ENCODE assay signal across 15 mouse cellular contexts in the genomic region with DNA sequence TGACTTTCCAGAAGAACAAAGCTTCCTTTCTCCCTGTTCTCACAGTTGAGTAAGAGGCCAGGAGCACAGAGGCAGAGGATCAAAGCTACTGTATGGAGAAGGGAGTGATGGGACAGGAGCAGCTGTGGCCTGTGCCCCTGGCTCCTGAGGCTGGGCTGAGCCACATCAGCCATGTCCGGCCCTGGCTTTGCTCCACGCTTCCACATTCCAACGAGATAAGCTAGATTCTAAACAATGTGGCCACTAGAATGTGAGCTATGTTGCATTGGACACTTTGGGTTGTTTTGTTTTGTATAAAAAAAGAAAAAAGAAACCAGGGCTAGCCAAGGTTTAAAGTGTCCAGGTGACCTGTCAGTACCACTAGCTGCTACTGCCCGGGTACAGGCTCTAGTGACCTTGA. TPM values are rescaled to one million over a fixed set of nuclear protein-coding genes. Genes with fewer than 3 reads are reported as not detected.
A peak's percentile ranks its signal among the peaks of the same experiment; 100 is the strongest.
DNase-seq lines count a peak whose midpoint lies in the region; ATAC-seq and TF ChIP-seq lines count a peak whose summit lies in the region.
"Had no signal": no experiment of that assay in that cellular context is flagged by ENCODE, and none has a peak within 500 bp of the region (broad histone marks: within the 10 kb centered on the region; RNA-seq: fewer than 3 reads in every experiment).

No protein-coding gene starts in this region.

- H3K4me2 ChIP-seq in kidney, embryonic 15.5 days: no peak overlapping the region
- H3K4me2 ChIP-seq: liver, embryonic 13.5 days; neural tube, embryonic 15.5 days had no signal

- no peak for ATAC-seq in kidney, embryonic 15.5 days (replicated peaks; ENCODE audit: low FRiP score)
- ATAC-seq: hindbrain, embryonic 16.5 days had no signal

- no peak for TF ChIP-seq POLR2A in embryonic fibroblast, embryonic 13.5 days (IDR thresholded peaks at IDR 0.05; ENCODE audit: low read depth, low read length)

- 13% methylated on average over 4 of the region's 4 CpGs for WGBS in heart, embryonic 10.5 days
- 55% methylated on average over 4 of the region's 4 CpGs for whole genome bisulfite sequencing in kidney, embryonic 15.5 days
- WGBS in midbrain, embryonic 10.5 days: 86% methylated on average over 4 of the region's 4 CpGs

- H3K36me3 ChIP-seq in heart, embryonic 10.5 days: peaks cover 81% of the 10 kb centered on the region
- peaks cover 69% of the 10 kb centered on the region for H3K36me3 ChIP-seq in kidney, embryonic 15.5 days
- H3K36me3 ChIP-seq in midbrain, embryonic 10.5 days: peaks cover 97% of the 10 kb centered on the region
- H3K36me3 ChIP-seq: neural tube, embryonic 15.5 days had no signal

- no peak overlapping the region for H3K9ac ChIP-seq in kidney, embryonic 15.5 days
- H3K9ac ChIP-seq: liver, embryonic 13.5 days; neural tube, embryonic 15.5 days had no signal

- H3K27ac ChIP-seq in heart, embryonic 10.5 days: peak overlapping the region; percentile 65
- peak overlapping the region; percentile 54 for H3K27ac ChIP-seq in embryonic fibroblast, embryonic 13.5 days (ENCODE audit: insufficient read depth, low read length)
- H3K27ac ChIP-seq in kidney, embryonic 15.5 days: peak overlapping the region; percentile 50; the same call in 1 of the 2 replicates
- H3K27ac ChIP-seq in midbrain, embryonic 10.5 days (replicated peaks): no peak overlapping the region
- H3K27ac ChIP-seq: liver, embryonic 13.5 days; neural tube, embryonic 15.5 days had no signal

- no peak for DNase-seq in heart, embryonic 10.5 days (ENCODE audit: low spot score)
- no peak for DNase-seq in heart, adult 8-10 months (ENCODE audit: low spot score)
- peak; percentile 78 for DNase-seq in lung, postnatal 10 days
- no peak for DNase-seq in cerebellum, postnatal 14 days
- DNase-seq in cerebellum, postnatal 36 days: no peak
- no peak for DNase-seq in midbrain, embryonic 10.5 days (ENCODE audit: low spot score)
- DNase-seq: cerebellum, adult 9-10 months; layer of hippocampus, postnatal 36 days; liver, embryonic 13.5 days; midbrain, embryonic 14.5 days; thymus, postnatal 14 days had no signal

- H3K4me1 ChIP-seq in heart, embryonic 10.5 days: peaks cover 47% of the 10 kb centered on the region
- H3K4me1 ChIP-seq in embryonic fibroblast, embryonic 13.5 days (ENCODE audit: control insufficient read depth, insufficient read depth, low read length): peaks cover 11% of the 10 kb centered on the region
- H3K4me1 ChIP-seq in kidney, embryonic 15.5 days: peaks cover 54% of the 10 kb centered on the region
- H3K4me1 ChIP-seq in midbrain, embryonic 10.5 days: peaks cover 29% of the 10 kb centered on the region
- H3K4me1 ChIP-seq: liver, embryonic 13.5 days had no signal

- no peaks in the 10 kb centered on the region for H3K9me3 ChIP-seq in heart, embryonic 10.5 days
- no peaks in the 10 kb centered on the region for H3K9me3 ChIP-seq in kidney, embryonic 15.5 days (replicated peaks)
- H3K9me3 ChIP-seq in midbrain, embryonic 10.5 days (replicated peaks): no peaks in the 10 kb centered on the region
- H3K9me3 ChIP-seq: liver, embryonic 13.5 days; neural tube, embryonic 15.5 days had no signal

- TF ChIP-seq CTCF in embryonic fibroblast, embryonic 13.5 days (IDR thresholded peaks at IDR 0.05; ENCODE audit: borderline replicate concordance, insufficient read depth, low read length): no peak

- H3K27me3 ChIP-seq in heart, embryonic 10.5 days (ENCODE audit: insufficient read depth, poor library complexity, severe bottlenecking): no peaks in the 10 kb centered on the region
- H3K27me3 ChIP-seq in kidney, embryonic 15.5 days: no peaks in the 10 kb centered on the region
- no peaks in the 10 kb centered on the region for H3K27me3 ChIP-seq in midbrain, embryonic 10.5 days (ENCODE audit: low read depth, poor library complexity, severe bottlenecking)
- H3K27me3 ChIP-seq: liver, embryonic 13.5 days; neural tube, embryonic 15.5 days had no signal

- H3K4me3 ChIP-seq in heart, embryonic 10.5 days: no peak overlapping the region
- no peak overlapping the region for H3K4me3 ChIP-seq in embryonic fibroblast, embryonic 13.5 days (ENCODE audit: insufficient read depth, low read length)
- H3K4me3 ChIP-seq in kidney, embryonic 15.5 days (replicated peaks): no peak overlapping the region
- H3K4me3 ChIP-seq in midbrain, embryonic 10.5 days: no peak overlapping the region
- H3K4me3 ChIP-seq: liver, embryonic 13.5 days; neural tube, embryonic 15.5 days had no signal

RNA-seq across cellular contexts. Expression of gene Aagab, which starts 54.7 kb away (rescaled TPM):
- polyA plus RNA-seq in heart, embryonic 10.5 days (2016; fragmentation: Nextera tagmentation; extraction: Ambion mirVana): 27.8 and 28.0 TPM in 2 replicates
- 10 to 100 TPM; 14.6 to 23.9 (median 20.2) TPM for total RNA-seq in heart, adult 8-10 months (2022)
- 16.2 and 18.2 TPM in 2 replicates for polyA plus RNA-seq in embryonic fibroblast, embryonic 13.5 days (2011; ENCODE audit: insufficient read length, low read depth, missing spikeins)
- 32.7 and 33.3 TPM in 2 replicates for polyA plus RNA-seq in kidney, embryonic 15.5 days (2015; fragmentation: Nextera tagmentation; extraction: Ambion mirVana)
- polyA plus RNA-seq in midbrain, embryonic 10.5 days (2016; fragmentation: Nextera tagmentation; extraction: Ambion mirVana): 53.3 and 54.5 TPM in 2 replicates

RNA-seq across cellular contexts. Expression of gene Iqch, which starts 54.9 kb away (rescaled TPM):
- polyA plus RNA-seq in heart, embryonic 10.5 days (2016; fragmentation: Nextera tagmentation; extraction: Ambion mirVana): 0.11 TPM in 1 of 2 replicates, not detected in the other
- not detected for total RNA-seq in heart, adult 8-10 months (2022)
- polyA plus RNA-seq in embryonic fibroblast, embryonic 13.5 days (2011; ENCODE audit: insufficient read length, low read depth, missing spikeins): not detected in 2 replicates
- polyA plus RNA-seq in kidney, embryonic 15.5 days (2015; fragmentation: Nextera tagmentation; extraction: Ambion mirVana): 0.04 TPM in 1 of 2 replicates, not detected in the other
- 0.10 TPM in 2 replicates for polyA plus RNA-seq in midbrain, embryonic 10.5 days (2016; fragmentation: Nextera tagmentation; extraction: Ambion mirVana)
- polyA plus RNA-seq: liver, embryonic 13.5 days had no signal
